Mouse (Mus musculus) adrenal gland, adult (tissue): ENCODE measurements at regions not wholly inside any gene's neighbourhood (a gene's known extent, or its start where the extent isn't known, plus 50 kb on each side); places are given as distances from the start of the nearest gene placed in this dataset.

Experiments used
- DNase-seq, 2 experiments: peaks; one replicate each; pipeline ENCODE4 v3.0.0; 2022 to 2023; ENCODE audit warnings: low spot score in 1 of 2; ENCODE audit not compliant: inconsistent age in 2 of 2

GRCm38 (mm10) chr16:50075641-50076040, 275.3 kb downstream of the Cd47 start:
- DNase-seq, result no peak

- DNase-seq, result no peak
These were observed 281.2 kb downstream of the Cd47 start for GRCm38 (mm10) chr16:50081511-50081910.

DNA sequence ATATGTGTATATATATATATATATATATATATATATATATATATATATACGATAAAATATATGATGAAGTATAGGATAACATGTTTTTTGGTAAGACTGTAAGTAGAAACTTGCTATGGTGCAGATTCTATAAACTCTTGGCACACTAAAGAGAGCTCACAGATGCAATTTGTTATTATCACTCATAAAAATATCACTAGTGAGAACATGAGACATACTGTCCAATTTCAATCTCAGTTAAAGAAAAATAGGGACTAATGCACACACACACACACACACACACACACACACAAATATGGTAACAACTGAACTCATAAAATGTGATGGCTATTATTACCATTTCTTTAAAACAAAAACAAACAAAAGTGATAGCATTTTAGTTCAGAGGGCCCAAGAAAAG, 292.0 kb downstream of the Cd47 start:
- no peak for DNase-seq

DNA sequence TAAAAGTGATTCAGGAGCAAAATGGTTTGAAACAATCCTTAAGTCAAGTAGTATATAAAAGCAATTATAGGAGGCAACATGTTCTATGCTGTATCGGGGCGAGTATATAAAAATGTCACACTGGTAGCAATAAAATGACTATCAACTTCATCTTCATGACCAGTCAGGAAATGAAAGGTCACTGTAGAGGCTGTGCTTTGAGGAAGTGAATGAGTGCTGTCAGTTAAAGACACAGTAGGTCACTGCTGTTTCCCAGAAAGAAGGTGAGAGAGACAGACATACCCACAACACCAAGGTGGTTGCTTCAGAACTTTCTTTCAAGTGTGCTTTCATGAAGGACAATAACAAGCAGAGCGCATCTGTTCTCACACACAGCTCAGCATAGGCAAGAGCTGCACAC, 292.4 kb downstream of the Cd47 start:
- DNase-seq, result no peak

DNA sequence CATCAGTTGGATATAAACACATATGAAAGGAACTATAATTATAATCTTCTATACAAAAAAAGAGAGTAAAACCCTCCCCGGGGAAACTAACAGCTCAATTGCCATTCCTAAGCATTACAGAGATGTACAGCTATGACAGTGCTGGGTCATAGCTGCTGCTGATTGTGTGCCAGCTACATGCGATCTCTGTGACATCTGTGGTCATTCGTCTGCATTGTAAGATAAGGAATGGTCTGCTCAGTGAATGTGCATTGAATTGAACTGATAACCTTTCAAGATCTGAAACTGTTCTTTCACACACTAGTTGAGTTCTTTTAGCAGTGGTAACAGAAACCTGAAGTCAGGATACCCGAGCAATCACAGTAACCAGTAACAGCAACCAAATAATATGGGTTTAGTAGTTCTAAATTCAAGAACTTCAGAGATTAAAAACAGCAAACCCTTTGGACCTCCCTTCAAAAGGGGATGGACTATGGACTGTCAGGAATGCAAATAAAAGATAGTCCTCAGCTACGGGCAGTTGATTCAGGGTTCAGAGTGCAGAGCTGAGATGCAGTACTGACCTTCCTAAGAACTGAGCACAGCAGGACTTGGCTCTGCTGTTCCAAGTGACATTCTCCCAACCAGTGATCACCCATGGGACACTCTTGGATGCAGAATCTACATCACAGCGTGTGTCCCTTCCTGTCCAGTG, 295.7 kb downstream of the Cd47 start:
- no peak for DNase-seq

GRCm38 (mm10) chr16:50096563-50096962, 296.2 kb downstream of the Cd47 start:
- DNase-seq, result no peak

GRCm38 (mm10) chr16:50103340-50103739, 303.0 kb downstream of the Cd47 start:
- DNase-seq, result no peak

GRCm38 (mm10) chr16:50118150-50118549, 314.0 kb downstream of the Bbx start:
- DNase-seq, result peak in 1 of 2 experiments; percentile 35

GRCm38 (mm10) chr16:50122460-50122859, 309.7 kb downstream of the Bbx start:
- no peak for DNase-seq

DNA sequence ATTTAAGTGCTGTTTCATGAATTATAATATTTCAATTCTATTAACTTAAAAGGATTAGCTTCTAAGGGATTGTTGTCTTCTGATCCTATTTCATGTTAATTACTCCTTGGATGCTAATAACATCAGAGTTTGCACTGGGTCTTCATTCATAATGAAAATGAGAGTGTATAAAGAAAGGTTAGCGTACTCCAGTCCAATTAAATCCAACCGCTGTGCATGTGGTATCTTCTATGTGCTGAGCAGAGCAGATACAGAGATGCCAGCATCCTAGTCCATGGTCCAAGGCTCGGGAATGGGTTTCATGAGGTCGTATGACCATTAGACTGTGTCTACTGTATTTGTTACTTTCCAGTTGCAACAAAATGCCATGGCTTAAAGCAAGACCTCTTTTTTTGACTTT, 307.5 kb downstream of the Bbx start:
- DNase-seq, result no peak

DNA sequence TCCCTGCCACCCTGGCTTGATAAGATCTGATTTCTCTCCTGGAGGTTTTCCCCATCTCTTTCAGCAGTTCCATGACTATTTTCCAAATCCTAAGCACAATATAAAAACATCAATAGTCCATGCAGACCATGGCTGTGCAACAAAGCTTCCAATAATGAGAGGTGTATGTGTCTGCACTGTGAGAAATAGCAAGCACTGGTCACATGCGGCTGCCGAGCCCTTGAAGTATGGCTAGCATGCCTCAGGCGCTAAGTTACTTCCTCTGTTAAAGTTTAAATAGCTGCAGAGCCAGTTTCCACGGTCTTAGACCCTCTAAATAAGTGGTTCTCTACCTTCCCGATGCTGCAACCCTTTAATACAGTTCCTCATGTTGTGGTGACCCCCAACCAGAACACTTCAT, 306.6 kb downstream of the Bbx start:
- DNase-seq, result no peak

- DNase-seq, result no peak
These were observed 300.8 kb downstream of the Bbx start for GRCm38 (mm10) chr16:50131406-50131805.
